Mouse (Mus musculus) gastrocnemius, adult 18-20 months (tissue): ENCODE results near the gene Ctdsp2. TPM values are rescaled to one million over a fixed set of nuclear protein-coding genes. Genes with fewer than 3 reads are reported as not detected.

ENCODE experiments used
- DNase-seq: peaks from one replicate; pipeline ENCODE4 v3.0.0; 2021; ENCODE audit warnings: low spot score
- microRNA-seq: library from miRNA; unstranded; fragments of <30 nt; microRNA quantifications from one replicate; pipeline ENCODE4 v1.2.0, GENCODE M21; 2021
- total RNA-seq, 2 experiments: library from RNA; stranded (reverse); gene quantifications; 2 replicates each; pipeline ENCODE4 v1.2.3; 2021

Ctdsp2 gene
- total RNA-seq, 2 experiments from 2014 or later, result 84.5 to 110 TPM

DNA sequence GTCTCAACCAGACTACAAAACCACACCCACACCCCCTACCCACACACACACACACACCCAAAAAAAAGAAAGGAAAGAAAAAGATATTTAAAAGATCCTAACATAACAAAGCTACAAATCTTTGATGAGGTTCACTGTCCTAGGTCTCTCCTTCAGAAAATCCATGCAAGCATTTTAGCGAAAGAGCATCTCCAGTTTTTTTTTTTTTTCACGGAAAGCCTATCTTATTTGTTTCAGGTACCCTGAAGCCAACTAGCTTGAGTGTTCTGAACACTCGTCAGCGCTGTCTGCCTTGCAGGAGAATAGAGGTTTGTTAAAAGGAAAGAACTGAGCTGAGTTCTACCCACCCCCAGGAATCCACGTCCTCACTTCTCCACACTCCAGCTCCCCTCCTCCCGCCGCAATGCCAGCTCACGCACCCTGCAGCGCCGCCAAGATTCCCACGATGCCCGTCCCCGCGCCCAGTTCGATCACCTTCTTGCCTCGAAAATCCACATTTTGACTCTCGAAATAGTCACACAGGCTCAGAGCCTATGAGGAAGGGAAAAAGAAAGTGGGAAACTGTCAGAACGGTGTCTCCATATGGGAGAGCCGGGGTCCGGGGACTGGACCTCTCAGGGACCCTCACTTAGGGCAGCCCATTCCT, 62.2 kb downstream of the Ctdsp2 start:
- no peak for DNase-seq

- DNase-seq, result no peak
Measured at GRCm38 (mm10) chr10:127041274-127041766, 62.8 kb downstream of the Ctdsp2 start, which contains the start of the genes Mettl1 and Eef1akmt3. TSS of gene Mettl1 (plus strand) at chr10:127041414. TSS of gene Eef1akmt3 (minus strand) at chr10:127041513.

- DNase-seq, result peak; percentile 87
Measured at GRCm38 (mm10) chr10:127041774-127042338, 63.3 kb downstream of the Ctdsp2 start.

DNA sequence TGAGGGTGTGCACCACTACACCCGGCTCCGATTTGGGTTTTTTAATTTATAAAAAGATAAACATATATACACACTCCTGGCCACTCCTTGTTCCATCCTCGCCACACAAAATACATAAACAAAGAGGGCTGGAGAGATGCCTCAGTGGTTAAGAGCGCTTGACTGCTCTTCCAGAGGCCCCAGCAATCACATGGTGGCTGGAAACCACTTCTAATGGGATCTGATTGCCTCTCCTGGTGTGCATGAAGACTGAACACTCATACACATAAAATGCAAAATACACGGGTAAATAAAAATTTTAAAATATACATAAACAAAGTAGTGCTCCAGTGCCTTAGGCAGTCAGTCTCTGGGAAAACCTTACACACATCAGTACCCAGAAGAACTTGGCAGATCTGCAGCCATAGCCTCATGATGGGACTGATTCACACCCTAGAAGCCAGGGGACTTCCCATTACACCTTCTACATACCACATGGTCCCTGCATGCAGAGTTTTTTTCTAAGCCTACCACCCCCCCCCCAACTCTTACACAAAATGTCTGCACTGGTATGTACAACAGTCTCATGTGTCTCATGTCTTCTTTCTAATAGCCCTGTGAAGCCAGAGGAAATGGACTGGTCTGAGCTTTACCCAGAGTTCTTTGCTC, 64.1 kb downstream of the Ctdsp2 start:
- no peak for DNase-seq

DNA sequence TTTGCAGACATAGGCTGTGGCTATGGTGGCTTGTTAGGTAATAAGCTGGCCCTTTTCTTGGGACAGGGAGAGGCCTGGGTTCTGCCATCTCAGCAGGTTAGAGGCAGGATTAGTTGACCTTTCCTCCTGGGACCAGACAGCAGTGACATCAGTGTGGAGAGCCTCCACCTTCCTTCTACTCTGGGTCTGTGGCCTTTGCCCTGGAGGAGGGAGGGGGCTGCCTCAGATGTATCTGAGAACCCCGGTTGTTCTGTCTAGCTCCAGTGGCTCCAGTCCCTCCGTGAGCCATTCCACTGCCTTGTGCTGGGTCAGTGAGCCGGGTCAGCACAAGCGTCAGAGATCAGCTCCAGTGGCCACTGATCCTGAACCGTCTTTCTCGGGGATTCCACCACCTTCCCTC, 64.7 kb downstream of the Ctdsp2 start:
- no peak for DNase-seq

- DNase-seq, result no peak
Measured at GRCm38 (mm10) chr10:127047954-127048353, 69.4 kb downstream of the Ctdsp2 start, which contains the start of gene Cyp27b1. TSS of gene Cyp27b1 (plus strand) at chr10:127048250.

GRCm38 (mm10) chr10:127048608-127049394, 70.3 kb downstream of the Ctdsp2 start:
- DNase-seq, result no peak

Small RNA genes within 50 kb of the gene (microRNA-seq; reads per million reads assigned to microRNA genes)
- 241 reads per million, percentile 68 among the genes with 10 or more reads in this experiment for gene Mir26a-2
- not detected for gene Mir546

Other genes with a start within 250 kb of the Ctdsp2 start
- 1 to 10 TPM; 1.5 to 1.6 TPM for gene Atp23, start 77.4 kb upstream of the Ctdsp2 start, total RNA-seq
- 1 to 10 TPM; 2.9 to 3.6 TPM for gene Avil, start 22.0 kb downstream of the Ctdsp2 start, total RNA-seq
- 10 to 100 TPM; 20.4 to 22.4 TPM for gene Tsfm, start 52.1 kb downstream of the Ctdsp2 start, total RNA-seq
- 1 to 10 TPM; 8.6 to 9.1 TPM for gene Mettl1, start 62.7 kb downstream of the Ctdsp2 start, total RNA-seq
- gene Eef1akmt3, start 62.8 kb downstream of the Ctdsp2 start, total RNA-seq, result under 1 TPM in 1 of 2 experiments, not detected in 1; 0.09 TPM
- under 1 TPM in 1 of 2 experiments, not detected in 1; 0.19 TPM for gene Cyp27b1, start 69.5 kb downstream of the Ctdsp2 start, total RNA-seq
- 1 to 10 TPM in 1 of 2 experiments, under 1 TPM in 1; 0.39 to 1.0 TPM for gene March9, start 81.5 kb downstream of the Ctdsp2 start, total RNA-seq
- 10 to 100 TPM; 42.2 to 45.6 TPM for gene Cdk4, start 84.8 kb downstream of the Ctdsp2 start, total RNA-seq
- gene Tspan31, start 91.5 kb downstream of the Ctdsp2 start, total RNA-seq, result 10 to 100 TPM; 22.4 to 23.4 TPM
- 1 to 10 TPM; 1.3 to 1.7 TPM for gene Agap2, start 96.6 kb downstream of the Ctdsp2 start, total RNA-seq
- 10 to 100 TPM; 11.3 to 13.5 TPM for gene Os9, start 142.4 kb downstream of the Ctdsp2 start, total RNA-seq
- gene B4galnt1, start 186.5 kb downstream of the Ctdsp2 start, total RNA-seq, result under 1 TPM; 0.39 to 0.93 TPM
- gene Slc26a10, start 201.9 kb downstream of the Ctdsp2 start, total RNA-seq, result 1 to 10 TPM; 1.6 to 2.9 TPM
- 1 to 10 TPM; 7.4 to 9.5 TPM for gene Arhgef25, start 211.4 kb downstream of the Ctdsp2 start, total RNA-seq
- gene Dtx3, start 217.0 kb downstream of the Ctdsp2 start, total RNA-seq, result 10 to 100 TPM; 20.0 to 27.3 TPM
- 1 to 10 TPM; 7.4 to 8.2 TPM for gene Pip4k2c, start 232.9 kb downstream of the Ctdsp2 start, total RNA-seq